Mouse (Mus musculus) left cerebral cortex, postnatal 14 days (tissue): ENCODE data around the gene Tagln2. TPM values are rescaled to one million over a fixed set of nuclear protein-coding genes. Genes with fewer than 3 reads are reported as not detected.

Experiments used
- DNase-seq, 2 experiments: peaks; one replicate each; pipeline ENCODE4 v3.0.0; 2021 to 2022; ENCODE audit warnings: low spot score in 2 of 2, mixed read lengths in 1 of 2
- intact Hi-C: fragments of 180-260 bp; cut with DNase I; formaldehyde crosslinking; loops from one replicate; pipeline ENCODE4 v1.15.1; 2025
- total RNA-seq, 2 experiments: library from RNA; stranded (reverse); gene quantifications; 2 replicates each; pipeline ENCODE4 v1.2.3; 2021

The Tagln2 gene
- total RNA-seq, 2 experiments from 2014 or later = 12.3 to 15.1 TPM

DNA sequence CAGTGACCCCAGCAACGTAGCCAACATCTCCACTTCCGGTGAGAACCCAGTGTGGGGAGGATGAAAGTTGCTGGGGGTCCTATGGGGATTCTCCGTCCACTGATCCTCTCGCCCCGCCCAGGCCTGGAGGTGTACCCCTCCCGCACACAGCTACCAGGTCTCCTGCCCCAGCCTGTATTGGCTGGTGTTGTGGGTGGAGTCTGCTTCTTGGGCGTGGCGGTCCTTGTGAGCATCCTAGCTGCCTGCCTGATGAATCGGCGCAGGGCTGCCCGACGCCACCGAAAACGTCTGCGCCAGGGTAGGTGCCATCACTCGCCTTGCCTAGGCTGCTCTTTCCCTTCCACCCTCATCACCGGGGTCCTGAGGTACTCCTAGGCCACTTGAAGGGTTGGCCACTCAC lies 3.8 kb upstream of the Tagln2 start:
- intact Hi-C loops = loop anchor here (10.0 kb wide), 1 partner anchor 899 kb away; no protein-coding TSS in a partner anchor
- DNase-seq = no peak

DNA sequence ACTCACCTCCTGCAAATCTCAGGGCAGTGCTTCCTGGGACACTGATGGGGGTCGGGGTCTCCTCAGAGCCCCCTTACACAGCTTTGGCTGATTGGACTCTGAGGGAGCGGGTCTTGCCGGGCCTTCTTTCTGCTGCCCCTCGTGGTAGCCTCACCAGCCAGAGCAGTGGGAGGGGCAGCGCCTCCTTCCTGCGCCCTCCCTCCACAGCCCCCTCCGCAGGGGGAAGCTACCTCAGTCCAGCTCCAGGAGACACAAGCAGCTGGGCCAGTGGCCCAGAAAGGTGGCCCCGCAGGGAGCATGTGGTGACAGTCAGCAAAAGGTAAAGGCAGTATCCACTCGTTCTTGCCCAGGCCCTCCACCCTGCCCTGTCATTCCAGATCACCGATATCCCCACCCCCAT lies 2.4 kb upstream of the Tagln2 start:
- no peak for DNase-seq
- intact Hi-C loops = loop anchor here (10.0 kb wide), 1 partner anchor 897 kb away; no protein-coding TSS in a partner anchor

DNA sequence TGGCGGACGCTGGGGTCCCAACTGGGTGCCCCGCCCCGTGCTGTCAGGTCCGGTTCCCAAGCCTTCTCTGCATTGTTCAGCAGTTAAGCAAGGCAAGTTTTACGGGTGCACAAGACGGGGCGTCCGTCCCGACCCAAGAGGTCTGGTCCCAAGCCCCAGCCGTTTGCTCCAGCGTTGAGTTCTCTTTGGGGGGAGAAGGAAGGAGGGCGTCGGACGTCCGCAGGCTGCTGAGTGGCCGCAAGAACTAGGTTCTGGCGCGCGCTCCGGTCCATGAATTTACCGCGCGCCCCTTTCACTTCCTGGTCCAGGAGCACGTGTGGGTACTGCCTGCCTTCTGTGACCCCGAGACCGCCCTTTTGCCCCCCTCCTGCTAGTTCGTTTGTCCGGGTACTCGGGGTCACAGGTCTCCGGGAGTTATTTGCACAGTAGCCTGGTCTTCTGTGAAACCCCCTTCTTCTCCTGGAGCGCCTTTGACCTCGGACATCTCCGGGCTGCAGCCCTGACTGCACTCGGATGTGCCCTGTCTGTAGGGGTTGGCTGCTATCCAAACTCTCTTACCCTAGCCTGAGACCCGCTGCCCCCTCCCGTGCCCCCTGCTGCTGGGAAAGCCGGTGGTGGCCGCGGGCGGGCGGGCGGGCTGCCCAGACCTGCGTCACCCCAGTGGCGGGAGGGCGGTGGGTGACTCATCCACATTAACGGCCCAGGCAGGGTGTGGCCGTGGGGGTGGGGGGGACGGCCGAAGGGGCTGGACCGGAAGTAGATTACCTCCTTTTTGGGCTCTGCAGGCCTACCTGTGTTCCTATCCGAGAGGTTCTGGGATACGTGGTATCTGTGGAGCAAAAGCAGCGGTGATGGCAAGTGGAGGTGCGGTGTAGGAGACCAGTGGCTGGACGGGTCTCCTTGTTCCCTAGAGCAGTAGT lies 864 bp downstream of the Tagln2 start:
- DNase-seq = no peak
- intact Hi-C loops = no loop called here

DNA sequence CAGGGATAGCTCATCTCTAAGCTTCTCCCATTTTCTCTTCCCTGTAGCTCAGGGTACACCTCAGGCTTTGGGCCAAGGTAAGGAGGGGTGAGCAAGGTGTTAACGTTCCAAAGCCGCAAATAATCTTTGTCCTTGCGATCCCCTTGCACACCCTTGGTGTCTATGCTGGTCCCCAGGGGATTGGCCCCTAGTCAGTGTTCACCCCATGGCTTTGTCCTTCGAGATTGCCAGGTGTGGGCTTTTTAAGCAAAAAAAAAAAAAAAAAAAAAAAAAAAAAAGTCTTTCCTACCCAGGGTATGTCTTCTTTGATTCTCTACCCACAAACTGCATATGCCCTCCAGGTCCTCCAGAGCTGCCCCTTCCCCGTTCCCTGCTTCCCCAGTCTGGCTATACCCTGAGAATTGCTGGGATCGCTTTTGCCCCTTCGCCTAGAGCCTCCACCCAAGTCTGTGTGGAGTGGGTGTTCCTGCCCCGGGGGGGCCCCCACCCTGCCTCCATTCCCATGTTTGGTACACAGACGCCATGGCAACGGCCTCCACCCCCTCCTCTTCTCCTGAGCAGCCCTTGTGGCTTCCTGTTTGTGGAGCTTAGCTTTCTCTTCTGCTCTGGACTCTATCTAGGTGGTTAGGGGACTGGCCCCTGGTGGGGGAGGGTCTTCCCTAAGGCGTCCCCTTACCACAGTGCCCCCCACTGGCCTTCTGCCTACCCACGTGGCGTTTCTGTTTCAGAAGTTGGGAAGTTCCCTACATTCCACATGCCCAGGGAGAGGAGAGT lies 1.7 kb downstream of the Tagln2 start:
- intact Hi-C loops = no loop called here
- DNase-seq = no peak

DNA sequence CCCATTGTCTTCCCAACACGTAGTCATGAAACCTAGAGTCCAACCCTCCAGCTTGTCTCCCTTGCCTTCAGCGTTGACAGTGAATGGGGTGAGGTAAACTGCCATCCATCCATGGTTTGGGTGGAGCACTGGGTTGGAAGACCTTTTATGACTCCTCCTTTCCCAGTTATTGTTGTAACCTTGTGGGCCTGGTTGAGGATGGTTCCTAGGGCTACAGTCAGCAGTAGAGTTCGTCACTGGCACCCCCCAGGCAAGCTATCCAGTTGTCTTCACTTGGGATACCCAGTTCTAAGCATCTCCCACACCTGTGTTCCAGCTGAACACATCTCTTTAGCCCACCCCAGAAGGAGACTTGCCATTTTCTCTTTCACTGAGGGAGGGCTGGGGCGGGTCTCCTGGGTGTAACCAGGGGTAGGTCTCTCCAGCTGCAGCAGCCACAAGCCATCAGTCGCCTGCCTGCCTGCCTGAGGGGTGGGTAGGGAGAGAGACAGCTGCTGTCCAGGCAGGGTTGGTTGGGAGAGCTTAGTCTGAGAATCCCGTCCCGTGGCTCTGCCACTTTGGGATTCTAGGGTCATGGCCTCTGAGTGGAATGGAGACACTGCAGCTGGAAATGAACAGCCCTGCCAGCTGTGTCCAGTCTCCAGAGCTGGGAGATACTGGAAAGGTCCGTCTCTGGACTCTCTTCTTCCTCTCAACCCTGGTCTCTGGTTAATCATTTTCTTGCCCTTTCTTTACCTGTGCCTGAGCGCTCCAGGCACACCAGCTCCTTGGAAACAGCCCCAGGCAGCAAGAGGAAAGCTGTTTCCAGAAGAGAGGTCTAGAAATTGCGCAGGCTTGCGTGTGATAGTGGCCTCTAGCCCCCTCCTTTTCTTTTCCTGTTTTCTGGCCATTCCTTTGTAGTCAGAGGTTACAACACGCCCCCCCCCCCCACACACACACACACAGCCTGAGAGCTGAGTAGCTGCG lies 2.6 kb downstream of the Tagln2 start:
- intact Hi-C loops = no loop called here
- DNase-seq = no peak

DNA sequence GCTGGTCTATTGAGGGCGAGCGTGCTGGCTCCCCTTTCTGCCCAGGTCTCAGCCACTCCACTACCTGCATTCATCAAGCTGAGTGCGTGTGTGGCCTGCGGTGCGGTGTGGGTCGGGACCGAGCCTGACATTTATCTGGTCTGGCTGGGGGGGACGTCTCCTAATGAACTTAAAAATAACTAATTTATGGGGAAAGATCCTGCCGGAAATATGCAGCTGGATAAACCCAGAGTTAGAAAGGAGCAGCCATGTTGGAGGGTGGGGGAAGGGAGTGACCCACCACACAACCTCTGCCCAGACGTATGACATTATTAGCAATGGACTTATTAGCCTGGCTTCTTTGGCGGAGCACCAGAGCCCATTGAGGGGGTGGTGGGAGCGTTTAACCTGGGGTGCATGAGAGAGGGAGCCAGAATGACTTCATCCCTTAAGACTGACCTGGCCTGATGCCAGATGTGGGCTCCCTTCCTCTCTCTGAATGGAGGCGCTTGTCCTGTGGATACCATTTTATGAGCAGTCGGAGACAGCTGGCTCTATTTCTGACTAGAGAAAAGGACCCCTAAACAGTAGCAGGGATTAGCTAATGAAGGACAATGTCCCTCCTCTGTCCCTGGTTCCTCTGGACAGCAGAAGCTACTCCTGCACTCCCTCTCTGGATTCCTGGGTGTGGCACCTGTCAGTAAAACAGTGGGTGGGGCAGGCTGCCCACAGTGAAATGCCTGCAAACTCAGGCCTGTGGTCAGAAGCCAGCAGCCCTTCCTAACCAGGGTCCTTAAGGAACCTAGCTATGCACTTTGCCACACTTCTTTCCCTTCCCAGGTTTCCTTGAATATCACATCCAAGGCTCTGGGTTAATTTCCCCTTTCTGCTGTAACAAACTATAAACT lies 3.5 kb downstream of the Tagln2 start:
- intact Hi-C loops = no loop called here
- DNase-seq = peak in 1 of 2 experiments; percentile 32

DNA sequence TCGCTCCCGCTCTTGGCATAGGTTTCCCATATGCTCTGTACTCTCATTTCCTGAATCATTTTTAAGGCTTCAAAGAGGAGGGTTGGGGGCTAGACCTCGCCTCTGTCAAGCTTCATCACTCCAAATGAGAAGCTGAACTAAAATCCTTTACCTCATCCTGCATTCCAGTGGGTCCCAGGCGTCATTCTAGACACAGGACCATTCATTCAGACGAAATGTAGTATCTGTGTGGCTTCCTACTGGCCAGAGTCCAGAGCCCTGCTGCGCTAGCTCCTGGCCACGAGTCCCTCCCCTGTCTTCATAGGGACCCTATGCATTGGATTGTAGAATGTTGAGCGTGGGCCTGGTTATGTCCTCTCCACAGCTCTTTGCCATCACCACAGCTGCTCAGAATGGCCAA lies 4.9 kb downstream of the Tagln2 start:
- intact Hi-C loops = no loop called here

DNA sequence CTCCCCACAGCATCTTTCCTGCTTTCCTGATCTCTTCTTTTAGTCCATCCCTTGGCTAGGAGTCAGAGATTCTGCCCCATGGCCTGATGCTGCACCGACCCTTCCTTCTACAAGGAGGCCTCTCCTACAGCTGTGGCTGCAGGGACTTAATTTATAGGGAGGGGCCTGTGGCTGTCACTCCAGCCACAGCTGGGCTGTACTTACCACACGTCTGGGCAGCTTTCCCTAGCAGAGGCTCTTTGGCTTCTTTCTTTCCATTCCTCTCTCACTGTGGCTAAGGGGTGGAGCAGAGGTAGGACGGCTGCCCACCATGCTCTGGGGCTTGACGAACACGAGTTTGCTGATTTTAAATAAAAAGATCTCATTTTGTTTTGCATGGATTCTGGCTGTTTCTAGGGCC lies 7.2 kb downstream of the Tagln2 start:
- intact Hi-C loops = no loop called here
- no peak for DNase-seq

More for the DNA sequence above, 4.9 kb downstream of the Tagln2 start:
- no peak for DNase-seq

DNA sequence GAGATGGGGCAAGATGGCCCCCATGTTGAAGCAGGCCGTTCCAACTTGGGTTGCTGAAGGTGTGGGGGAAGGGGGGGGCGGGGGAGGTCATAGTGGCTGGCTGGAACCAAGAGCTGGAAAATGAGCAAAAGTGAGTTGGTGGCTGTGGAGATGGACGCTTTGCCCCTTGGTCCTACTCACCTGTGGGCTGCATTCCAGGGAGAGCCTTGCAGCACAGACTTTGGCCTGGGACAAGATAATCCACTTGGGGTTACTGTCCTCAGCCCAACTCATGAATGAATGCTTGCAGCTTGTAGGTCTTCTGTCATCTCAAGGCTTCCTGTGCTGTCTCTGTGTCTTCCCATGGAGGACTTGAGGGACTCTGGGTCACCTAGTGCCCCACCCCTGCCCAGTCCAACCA lies 7.9 kb downstream of the Tagln2 start:
- no peak for DNase-seq
- intact Hi-C loops = no loop called here

DNA sequence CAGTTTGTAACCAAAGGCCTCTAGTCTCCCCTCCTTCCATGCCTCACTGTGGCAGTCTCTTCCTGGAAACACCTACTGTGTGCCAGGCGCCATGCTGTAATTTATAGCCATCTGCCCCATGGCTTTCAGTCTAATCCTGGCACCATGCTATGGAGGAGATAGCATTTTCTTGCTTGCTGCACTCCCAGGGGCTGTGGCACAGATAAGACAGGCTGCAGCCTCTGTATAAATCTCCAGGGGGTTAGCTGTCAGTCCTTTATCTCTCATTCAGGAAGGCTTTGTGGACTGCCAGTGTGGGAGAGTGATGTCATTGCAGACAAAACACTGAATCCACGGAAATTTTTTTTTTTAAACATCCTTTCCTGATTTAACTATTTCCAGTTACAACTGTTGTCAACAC lies 8.3 kb downstream of the Tagln2 start:
- intact Hi-C loops = no loop called here
- no peak for DNase-seq

DNA sequence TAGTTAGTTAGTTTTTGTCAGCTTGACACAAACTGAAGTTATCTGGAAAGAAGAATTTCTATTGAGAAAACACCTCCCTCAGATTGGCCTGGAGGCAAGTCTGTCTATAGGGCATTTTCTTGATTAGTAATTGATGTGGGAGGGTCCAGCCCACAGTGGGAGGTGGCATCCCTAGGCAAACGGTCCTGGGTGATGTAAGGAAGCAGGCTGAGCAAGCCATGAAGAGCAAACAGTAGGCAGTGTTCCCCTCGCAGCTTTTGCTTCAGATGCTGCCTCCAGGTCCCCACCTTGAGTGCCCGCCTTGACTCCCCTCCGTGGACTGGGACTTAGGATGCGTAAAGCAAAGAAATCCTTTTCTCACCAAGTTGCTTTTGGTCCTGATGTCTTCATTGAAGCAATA lies 9.4 kb downstream of the Tagln2 start:
- no peak for DNase-seq

DNA sequence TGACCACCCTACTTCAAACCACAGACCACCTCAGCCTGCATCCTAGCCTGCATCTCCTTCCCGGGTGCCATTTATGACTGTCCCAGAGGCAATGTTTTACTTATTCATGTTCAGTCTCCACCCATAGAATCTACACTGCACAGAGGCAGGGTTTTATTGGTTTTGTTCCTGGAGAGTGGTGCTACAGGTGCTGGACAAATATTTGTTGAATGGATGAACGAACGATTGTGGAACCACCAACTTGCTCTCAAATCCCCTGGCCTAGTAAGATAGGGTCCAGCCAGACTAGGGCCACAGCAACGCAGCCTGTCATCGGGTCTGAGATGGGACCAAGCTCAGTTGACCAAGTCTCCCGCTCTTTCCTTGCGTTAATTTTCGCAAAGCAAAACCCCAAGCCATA lies 10.1 kb downstream of the Tagln2 start:
- DNase-seq = no peak
- intact Hi-C loops = no loop called here

More for the DNA sequence above, 9.4 kb downstream of the Tagln2 start:
- intact Hi-C loops = no loop called here

DNA sequence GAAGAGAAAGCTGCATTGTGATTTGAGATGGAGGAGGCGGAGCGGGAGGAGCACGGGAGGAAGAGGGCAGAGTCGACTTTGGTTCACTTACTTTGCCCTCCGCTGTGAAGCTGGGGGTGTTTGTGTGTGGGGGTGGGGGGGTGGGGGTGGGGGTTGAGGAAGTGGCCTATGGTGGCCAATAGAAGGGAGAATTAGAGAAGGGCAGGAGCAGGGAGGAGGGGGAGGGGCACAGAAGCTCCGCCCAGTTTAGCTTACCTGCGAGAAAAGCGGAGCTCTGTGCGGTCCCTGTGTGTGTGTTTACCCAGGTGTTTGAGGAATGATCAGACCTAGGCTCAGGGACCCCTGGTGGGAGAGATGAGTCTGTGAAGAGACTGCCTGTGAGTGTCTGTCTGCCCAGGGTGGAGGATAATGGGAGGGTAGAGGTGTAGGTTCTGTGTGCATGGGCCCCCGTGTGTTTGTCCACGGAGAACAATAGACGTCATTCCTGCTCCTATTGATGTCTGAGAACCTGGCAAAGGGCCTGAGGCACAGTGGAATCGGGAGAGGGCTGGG lies 10.7 kb downstream of the Tagln2 start:
- intact Hi-C loops = no loop called here
- DNase-seq = no peak

DNA sequence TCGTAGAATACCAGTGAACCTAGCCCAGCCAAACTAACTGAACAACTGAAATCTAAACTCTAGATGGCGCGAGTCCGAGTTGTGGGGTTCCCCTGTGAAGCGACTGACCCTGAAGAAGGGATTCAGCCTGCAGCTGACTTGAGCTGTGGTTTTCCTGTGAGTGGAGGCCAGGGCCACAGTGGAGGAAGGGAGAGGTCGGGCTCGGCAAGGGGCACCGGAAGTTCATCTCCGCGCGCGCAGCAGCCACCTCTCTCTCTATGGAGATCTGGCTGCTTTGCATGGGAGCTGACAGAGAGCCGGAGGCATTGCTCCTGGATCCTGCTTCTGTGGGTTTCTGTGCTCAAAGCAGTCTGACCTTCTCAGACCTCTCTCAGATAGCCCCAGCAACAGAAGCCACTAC lies 13.1 kb downstream of the Tagln2 start:
- intact Hi-C loops = no loop called here
- peak in 1 of 2 experiments; percentile 39 for DNase-seq

DNA sequence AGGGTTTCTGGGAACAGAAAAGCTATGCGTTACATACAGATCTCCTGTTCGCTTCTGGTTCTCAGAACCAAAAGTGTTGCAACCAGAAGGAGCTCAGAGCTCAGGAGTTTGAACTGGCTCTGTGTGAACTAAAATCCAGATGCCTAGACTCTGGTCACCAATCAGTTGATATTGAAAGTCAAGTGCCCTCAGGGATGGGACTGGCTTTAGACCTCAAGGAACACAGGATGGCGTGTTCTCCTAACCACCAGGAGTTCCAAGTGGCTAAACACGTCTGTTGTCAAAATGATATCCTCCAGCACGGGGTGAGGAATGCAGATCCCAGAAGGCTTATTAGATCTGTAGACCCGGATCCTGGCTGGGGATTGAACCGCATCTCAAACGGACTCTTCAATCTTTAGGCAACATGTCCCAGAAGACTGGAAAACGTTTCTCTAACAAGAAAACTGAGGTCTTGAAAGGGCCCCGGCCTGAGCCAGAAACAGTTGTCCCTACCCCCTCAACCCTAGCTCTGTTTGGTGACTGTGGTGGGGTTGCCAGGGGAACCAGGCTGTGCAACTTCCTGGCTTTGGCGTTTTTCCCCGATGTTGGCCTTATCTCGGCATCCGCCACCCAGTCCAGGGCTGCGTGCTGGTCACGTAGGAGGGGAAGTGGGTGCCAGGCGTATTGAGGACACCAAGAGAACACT lies 13.8 kb downstream of the Tagln2 start:
- intact Hi-C loops = no loop called here
- no peak for DNase-seq

DNA sequence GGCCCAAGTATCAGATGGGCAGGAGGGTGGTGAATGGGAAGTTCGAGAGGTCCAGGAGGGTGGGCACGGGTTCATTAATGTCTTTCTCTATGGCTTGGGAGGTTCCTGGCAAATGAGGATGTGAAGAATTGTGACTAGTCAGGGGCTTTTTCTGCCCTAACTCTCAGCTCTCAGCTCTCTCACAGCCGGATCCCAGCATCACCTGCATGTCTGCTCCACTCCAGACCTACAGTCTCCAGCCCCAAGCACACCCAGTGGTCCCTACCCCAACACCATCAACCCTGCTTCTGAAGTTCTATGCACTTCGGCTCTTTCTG lies 14.3 kb downstream of the Tagln2 start:
- no peak for DNase-seq
- intact Hi-C loops = no loop called here

DNA sequence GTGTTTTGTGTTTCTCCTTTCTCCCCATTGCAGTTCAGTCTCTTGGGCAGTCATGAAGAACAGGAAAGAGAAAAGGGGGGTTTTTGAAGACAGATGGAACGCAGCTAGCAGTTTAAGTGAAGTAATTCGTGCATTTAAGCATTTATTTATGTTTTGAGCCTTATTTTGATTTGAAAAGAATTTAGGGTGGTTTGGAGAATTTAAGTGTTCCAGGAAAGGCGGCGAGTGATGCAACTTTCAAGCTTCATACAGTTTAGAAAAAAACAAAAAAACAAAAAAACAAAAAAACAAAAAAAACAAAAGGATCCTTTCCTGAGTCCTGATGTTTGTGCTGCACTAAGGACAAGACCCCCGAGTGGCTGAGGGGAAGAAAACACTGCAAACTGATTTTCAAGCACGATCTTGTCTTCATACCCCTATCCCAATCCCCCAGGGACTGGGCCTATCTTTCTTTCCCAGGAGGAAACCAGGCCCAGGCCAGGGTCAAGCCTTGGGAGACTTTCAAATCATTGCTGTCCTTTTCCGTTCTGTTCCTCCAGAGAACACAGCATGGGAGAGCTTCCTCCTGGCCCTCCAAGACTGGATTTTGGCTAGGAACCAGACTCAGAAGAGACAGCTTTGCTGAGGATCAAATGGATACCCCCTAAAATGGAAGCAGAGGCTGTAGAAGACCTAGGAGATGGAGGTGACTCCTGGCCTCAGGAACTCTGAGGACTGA lies 14.9 kb downstream of the Tagln2 start:
- DNase-seq = no peak
- intact Hi-C loops = no loop called here
